Mouse (Mus musculus): Measurements from ENCODE around the gene Pdpk1.

The Pdpk1 gene

DNA sequence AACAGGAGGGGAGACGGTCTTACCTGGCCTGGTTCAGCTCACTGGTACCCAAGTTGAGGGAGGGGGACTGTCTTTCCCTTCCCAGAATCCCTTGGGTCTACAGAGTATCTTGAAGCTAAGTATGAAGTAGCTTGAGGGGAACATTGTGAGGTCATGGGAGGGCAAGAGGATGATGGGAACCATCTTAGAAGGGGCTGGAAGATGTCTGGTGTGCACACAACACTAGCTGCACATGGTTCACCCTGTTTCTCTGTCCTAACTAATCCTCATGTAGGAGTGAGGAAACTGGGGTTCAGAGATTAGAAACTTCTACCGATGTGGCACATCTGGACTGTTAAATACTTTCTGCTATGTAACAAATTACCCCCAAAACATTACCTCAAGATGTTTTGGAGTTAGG lies at the start of gene Pdpk1:
Gene Pdpk1, minus strand, starts transcription at position 101 of the 400 bp plus-strand sequence.
- DNase-seq = no peak

DNA sequence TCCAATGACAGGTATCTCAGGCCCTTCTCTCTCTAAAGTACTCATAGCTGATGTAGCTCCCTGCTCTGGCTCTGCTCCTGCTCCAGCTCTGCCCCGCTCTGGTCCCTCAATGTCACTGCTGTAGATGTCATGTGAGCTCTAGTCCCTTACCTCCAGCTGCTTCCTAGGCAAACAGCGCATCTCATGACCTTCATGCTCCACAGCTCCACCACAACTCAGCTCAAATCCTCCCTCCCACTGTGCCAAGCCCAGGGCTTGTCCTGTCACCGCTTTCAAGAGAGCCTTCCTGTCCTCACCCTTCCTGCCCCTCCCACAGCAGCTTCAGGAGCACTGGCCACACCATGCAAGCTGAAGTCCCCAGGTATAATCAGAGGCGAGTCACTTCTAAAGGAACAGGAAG lies 49.0 kb upstream of the Pdpk1 start:
- DNase-seq = peak in 1 of 2 experiments; percentile 59

DNA sequence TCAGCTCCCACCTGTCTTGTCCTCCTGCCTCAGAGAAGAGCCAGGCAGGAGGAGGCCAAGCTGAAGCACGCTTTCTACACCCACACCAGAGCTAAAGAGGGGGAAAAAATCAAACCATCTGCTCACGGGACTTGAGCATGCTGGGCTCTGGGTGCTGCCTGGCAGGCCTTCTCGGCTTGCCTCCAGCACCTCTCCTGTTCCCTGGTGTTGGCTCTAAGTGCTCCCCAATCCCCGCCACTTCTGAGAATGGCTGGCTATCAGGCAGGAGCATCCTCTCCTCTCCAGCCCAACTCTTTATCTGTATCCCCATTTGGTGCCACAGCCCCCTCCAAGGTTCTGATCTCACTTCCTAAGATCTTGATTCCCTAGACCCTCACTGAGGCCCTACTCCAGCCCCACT lies 48.5 kb upstream of the Pdpk1 start:
- no peak for DNase-seq

DNA sequence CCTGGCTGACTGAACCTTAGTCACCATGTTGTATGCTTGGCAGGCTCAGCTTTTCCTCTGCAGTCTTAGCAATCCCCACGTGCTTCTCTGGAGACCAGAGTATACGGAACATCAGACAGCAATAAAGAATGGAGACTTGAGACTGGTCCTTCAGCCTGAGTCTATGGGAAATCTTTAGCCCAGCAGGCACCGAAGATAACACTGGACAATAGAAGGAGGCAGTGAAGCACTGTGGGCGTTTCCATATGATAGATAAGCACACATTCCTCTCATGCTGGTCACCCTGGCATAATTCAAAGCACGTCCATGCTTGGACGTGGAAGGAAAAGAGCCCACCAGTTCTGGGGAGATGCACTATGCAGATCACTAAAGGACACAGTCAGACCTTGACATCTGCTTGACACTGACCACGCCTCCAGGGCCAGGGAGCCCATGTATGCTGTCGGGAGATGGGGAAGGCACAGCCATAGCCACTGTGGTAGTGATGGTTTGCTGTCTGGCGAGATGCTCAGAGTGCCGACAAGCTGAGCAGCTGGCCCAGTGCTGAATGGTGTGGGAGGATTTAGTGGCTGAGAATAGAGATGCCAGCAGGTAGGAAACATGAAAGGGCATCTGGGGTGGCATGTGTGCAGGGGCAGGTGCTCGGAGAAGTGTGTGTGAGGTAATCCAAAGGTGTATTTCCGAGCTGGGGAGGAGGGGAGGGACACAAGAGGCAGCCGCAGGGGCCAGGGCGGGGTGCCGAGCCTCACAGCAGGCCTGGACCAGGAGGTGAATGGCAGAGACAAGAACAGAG lies 46.5 kb upstream of the Pdpk1 start:
- DNase-seq = no peak

DNA sequence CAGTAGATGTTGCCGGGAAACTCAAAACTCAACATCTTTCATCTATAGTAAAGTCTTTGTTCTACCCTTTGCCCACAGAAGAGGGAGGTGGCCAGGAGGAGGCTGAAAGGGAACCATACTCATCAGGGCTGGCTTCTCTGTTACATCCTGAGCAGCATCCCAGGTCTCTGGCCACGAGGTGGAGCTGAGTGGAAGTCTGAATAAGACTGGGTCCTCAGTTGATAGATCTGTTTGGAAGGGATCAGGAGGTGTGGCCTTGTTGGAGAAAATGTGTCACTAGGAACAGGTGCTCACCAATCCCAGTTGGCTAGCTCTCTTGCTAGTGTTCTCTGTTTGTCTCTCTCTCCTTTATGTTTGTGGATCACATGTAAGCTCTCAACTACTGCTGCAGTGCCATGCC lies 44.6 kb upstream of the Pdpk1 start:
- DNase-seq = no peak

DNA sequence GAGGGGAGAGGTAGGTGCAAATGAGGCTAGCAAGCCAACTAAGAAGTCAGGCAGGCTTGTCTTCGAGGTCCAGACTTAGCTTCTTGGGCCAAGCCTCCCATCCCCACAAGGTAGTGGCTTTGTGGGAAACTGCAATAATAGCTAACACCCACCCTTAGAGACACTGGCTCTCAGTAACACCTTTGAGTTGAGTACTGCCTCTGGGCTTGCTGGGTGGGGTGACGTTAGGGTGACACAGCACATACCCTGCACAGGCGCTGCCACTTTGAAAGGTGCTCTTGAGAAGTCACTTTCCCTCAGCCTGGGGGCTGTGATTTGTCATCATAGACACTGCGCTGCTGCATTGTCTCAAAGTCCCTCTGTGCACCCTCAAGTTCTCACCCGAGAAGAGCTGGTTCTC lies 43.0 kb upstream of the Pdpk1 start:
- DNase-seq = no peak

DNA sequence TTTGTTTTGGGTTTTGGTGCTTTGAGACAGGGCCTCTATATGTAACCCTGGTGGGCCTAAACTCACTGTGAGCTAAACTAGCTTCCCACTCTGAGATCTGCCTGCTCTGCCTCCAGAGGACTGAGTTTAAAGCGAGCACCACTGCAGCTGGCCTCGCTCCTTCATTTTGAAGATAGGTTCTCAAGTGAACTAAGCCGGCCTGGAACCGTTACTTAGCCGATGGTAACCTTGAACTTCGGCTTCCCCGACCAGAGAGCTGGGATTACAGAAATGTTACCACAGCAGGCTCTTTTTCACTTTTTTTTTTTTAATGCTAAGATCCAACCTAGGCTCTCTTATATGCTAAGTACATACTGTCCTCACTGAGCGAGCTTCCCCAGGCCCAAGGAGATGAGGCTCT lies 42.5 kb upstream of the Pdpk1 start:
- no peak for DNase-seq

DNA sequence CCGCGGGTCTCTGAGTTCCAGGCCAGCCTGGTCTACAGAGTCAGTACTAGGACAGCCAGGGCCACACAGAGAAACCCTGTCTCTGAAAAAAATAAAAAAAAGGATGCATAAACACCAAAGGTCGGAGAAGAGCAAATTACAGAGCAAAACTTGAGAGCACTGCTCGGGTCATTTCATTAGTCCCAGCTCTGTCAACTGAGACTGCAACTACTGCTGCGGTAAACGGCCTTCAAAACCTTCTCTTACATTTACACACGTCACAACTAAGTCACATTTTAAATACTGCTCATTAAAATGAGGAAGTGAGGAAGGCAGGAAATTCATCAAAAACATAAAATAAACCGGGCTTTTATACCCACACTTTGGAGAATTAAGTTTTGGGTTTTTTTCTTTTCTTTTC lies 42.1 kb upstream of the Pdpk1 start:
- DNase-seq = no peak

DNA sequence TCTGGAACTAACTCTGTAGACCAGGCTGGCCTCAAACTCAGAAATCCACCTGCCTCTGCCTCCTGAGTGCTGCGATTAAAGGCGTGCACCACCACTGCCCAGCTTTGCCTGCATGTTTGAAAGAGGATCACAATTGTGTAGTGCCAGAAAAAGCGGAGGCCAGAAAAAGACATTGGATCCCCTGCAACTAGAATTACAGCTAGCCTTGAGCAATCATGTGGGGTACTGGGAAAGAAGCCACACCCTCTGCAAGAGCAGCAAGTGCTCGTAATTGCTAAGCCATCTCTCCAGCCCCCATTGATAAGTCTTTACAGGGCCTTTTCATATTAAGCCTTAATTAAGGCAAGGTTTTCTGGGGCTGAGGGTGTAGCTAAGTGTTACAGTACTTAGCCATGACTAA lies 40.8 kb upstream of the Pdpk1 start:
- no peak for DNase-seq

DNA sequence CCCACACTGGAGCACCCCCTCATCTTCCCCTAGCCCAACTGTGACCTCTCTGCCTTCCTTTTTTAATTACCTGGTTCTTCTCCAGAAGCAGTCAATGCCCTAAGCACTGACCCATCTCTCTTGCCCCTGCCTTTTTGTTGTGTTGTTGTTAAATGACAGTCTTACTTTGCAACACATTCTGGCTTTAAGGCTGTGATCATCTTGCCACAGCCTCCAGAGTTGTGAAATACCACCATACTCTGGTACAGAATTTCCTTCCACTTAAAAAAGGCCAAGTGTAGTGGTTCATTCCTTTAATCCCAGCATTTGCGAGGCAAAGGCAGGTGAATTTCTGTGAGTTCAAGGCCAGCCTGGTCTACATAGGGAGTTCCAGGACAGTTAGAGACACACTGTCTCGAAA lies 40.2 kb upstream of the Pdpk1 start:
- no peak for DNase-seq

DNA sequence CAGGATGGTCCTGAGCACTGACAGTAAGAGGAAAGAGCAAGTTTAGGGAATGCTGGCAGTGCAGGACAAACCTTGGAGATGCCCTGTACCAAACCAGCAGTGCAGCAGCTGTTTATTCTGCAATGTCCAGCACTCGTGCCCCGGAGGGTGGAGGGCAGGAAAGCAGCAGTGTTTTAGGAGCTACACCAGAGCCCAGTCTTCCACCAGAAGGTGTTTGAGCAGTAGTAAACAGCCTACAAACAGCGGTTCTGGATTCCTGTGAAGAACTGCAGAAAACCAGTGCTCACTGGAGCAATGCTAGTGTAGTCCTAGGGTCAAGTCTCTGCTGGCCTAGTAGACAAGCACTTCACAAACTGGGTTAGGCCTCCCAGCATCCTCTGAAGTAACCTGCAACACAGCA lies 23.5 kb upstream of the Pdpk1 start:
- DNase-seq = no peak

DNA sequence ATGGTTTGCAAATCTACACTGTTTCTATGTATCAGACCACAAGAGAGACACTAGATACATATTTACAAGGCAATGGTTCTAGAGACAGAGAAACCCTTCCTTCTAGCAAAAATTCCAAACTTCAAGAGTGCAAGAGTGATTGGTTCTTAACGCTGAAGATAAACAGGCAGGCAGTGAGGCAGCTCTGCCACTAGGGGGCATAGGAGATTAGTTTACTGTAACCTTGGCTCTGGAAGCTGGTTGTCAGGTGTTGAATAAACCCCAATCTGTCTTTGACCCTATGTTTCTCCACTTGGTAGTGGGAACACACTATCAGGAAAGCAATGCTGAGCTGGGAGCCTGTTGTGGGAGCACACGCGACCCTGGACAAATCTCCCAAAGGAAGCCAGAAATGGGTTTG lies 22.7 kb upstream of the Pdpk1 start:
- peak; percentile 68 to 82 for DNase-seq

DNA sequence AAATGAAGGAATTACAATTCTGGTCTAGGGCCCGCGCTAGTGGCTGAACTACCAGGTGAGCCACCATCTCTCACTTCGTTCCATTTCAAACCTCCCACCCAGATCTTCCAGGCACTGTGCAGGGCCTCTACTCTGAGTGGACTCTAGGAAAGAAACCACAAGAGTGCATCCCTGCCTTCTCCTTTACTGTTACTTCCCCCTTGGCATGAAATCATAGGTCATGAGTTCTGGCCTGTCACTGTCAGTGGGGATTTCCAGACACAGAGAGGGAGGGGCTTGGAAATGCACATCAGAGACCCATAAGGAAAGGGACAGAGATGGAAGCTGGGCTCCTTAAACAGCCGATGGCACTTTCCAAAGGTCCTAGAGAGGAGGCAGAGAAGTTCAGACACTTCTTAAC lies 21.0 kb upstream of the Pdpk1 start:
- DNase-seq = no peak

DNA sequence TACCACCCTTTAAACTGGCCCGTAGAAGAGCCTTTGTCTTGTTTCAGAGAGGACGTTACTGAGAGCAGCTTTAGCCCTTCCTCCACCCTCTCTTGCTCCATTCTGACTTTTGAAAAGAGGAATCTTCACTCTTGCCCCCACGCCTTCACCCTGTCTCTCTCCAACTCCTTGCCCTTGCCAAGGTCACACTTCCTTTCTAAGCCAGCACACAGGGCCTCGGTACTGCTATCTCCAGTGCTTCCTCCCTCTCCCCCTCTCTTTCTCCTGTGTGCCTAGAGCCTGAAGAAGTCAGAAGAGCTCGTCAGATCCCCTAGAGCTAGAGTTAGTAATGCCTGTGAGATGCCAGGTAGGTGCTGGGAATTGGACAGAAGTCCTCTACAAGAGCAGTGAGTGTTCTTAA lies 20.0 kb upstream of the Pdpk1 start:
- DNase-seq = no peak

DNA sequence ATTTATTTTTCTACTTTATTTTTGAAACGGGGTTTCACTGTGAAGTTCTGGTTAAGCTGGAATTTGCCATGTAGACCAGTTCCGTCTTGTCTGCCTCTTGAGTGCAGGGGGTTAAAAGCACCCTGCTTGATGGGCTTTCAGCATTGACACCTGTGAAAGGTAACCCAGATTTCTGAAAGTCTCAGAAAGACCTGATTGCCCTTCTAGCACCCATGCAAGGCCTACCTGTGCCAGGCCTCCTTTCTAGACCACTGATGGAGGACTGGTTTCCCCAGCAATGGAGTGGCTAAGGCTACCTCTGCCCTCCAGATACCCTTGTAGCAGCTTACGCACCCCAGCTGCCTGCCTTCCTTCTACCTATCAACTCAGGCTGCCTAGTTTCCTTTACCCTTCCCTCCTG lies 19.4 kb upstream of the Pdpk1 start:
- DNase-seq = no peak

DNA sequence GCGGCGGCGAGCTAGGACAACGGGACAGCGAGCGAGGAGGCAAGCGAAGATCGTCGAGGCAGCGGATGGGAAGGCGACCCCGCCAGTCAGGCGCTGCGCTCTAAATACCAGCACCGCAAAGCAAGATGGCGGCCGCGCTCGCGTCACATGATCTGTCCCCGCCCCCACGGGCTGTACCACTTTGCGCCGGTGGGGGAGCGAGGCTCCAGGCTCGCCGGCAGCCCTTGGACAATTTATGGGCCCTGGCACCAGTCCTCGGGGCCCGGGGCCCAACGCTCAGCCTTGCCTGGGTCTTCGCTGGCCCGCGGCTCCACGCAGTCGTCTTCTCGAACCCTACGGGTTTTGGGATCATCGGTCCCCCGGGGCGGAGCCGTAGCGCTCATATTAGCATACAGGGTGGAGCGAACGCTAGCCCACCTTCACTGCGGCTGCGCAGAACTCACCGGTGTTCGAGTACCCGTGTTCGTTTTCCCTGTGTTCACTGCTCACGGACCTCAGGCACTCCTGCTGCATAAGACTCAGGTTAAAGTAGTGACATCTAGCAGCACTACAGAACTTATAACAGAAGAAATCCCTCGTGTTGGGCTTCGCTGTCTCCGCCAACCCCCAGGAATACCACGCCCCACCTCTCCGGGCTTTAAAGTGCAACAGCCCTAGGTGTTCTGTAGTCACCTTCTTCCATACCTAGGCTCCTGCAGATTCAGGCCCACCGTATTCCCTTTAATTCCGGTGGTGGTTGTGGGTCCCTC lies 18.8 kb upstream of the Pdpk1 start, which contains the start of gene Atp6v0c:
Gene Atp6v0c, minus strand, starts transcription at position 386 of the 749 bp plus-strand sequence.
- DNase-seq = peak; percentile 98

DNA sequence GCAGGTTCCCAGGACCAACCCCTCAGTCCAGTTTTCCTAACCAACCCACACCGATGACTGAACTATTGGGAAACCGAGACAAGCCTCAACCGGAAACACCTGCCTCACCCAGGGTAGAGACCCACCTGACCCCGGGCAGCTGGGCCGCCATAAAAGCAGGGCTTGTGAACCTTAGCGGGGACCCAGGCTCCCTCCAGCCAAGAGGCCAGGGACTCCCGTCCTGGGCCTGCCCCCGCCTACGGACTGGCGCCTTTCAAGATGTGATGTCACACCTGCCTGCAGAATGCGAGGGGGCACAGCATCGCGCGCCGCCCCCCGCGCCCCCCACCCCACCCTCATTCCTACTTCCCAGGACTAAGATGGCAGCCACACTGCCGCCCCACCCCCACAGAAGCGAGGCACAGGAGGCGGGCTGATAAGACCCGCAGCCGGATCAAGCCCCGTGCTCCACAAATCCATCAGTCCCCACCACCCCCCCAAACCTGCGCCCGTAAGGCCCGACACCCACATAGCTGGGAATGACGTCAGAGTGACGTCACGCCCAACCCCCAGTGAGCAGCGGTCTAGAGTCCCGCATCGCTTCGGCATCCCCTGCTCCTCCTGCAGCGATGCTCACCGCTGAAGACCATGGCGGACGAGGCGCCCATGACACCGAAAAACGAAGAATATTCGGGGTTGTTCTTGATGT lies 18.0 kb upstream of the Pdpk1 start:
- peak; percentile 69 to 79 for DNase-seq

DNA sequence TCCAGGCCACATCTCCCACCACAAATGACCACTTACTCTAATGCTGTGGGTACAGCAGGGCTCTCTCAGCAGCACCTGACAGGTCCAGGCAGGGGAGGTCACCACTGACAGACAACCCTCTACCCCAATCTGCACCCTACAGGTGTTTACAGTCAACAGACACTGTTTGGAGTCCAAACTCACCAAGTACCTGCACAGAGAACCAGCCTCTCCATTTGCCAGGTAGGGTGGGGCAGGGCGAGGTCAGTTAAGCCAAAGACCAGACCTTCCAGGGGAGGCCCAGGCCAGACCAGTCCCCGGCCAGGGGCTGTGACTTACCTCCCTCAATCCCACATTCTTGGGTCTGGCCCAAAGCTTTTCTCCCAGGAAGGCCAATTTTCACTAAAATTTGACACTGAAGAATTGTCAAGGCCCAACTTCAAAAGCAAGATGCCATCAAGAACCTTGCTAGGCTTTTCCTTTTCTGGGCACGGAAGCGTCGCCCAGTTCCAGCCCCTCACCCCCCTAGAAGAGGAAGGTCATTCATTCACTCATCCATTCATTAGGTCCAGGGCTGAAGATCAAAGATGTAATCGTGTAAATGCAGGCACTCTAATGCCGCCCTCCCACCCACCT lies 17.3 kb upstream of the Pdpk1 start:
- peak in 1 of 2 experiments; percentile 54 for DNase-seq

DNA sequence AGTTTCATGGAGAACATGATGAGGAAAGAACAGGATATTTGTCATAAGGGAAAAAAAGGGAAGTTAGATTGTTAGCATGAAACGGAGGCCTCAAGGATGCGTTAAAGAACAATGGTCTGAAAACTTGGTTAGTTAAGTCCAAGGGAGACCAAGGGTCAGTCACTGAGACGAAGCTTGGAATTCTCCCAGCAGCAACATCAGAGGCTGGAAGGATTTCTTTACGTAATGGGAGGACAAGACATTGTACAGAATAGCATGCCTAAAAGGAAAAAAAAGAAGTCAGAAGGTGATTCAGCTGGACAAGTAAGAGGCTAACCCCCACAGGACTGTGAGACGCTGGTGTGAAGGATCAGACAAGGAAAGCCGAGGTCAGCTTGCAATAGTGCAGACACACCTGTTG lies 16.4 kb upstream of the Pdpk1 start:
- DNase-seq = peak; percentile 29 to 53

DNA sequence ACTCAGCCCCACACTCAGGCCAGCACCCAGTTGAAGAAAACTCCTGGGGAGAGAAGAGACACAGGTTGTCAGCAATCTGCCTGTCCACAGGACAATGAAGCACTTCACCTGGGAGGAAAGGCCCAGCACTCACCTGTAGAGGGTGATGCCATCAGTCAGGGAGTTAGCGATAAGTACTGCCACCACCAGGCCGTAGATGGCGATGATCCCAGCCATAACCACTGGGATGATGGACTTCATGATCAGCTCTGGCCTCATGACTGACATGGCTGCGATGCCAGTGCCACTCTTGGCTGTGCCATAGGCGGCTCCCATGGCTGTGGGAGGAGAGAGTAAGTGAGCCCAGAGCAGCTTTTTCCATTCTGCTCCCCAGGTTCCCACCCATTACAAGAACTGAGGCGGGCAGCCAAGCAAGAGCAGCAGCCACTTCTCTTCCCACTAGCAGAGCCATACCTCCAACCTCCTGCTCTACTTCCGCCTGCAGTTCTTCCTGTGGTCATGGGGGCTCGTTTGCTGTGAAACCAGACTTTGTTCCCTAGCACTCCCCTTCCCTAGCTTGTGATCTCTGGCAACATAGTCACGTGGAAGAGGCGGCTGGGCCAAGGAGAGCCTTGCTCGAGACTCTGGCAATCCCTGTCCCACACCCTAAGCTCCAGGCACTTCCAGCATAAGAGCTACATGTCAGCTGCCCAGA lies 14.0 kb upstream of the Pdpk1 start:
- peak; percentile 72 to 88 for DNase-seq

DNA sequence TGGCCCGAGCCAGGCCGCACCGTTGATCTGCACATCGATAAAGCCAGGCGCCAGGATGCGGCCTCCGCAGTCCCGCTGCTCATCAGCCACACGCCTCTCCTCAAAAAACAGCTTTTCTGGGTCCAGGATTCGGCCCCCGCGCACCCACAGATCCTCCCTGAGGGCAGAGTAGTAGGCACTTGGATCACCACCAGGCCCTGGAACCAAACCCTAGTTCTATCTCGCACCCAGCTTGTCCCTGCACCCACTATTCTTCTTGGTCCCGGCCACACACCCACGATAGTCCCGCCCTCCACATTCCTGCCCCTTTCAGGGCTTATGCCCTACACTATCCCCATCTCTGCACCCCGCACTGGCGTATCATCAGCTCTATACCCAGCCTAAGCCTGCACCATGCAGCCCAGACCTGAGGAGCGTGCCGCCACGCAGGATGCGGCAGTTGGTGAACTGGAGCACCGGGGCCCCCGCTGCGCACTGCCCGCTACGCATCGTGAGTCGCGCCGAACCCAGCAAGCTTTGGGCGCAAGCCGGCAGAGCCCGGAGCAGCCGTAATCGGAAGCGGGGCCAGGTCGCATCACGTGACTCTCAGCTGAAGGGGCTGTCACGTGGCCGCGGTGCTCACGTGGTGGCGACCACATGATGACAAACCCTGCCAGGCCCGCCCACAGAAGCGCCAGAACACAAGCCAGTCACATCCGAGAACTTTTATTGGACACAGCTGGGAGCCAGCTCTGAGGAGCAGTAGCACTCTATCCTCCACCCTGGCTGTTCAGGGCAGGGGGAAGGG lies 12.6 kb upstream of the Pdpk1 start, which contains the start of gene Amdhd2:
Gene Amdhd2, minus strand, starts transcription at position 591 of the 787 bp plus-strand sequence.
- peak; percentile 99 for DNase-seq

All from kidney, postnatal 25 days (tissue).